Mouse (Mus musculus): Measurements from ENCODE around the gene Lect2.

Gene Lect2

GRCm38 (mm10) chr13:56555957-56556356, 7.7 kb upstream of the Lect2 start:
- DNase-seq (ENCODE audit: low read depth): peak; percentile 53

DNA sequence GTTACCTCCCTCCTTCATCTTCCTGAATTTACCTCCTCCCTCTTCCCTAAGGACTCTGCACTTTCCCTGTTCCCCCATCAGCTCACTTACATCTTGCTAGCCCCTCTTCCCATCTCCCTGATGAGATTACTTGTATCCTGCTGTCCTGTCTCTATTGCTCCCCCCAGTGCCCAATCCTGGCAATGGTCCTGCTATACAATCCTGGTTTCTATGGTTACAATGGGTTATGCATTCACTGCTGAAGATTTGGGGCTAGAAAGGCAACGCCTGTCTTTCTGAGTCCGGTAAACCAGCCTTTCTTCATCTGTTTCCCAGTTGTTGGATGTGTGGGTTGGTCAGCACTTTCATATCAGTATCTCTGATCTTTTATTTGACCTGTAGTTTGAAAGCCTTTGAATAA, 6.1 kb upstream of the Lect2 start:
- DNase-seq (ENCODE audit: low read depth): peak; percentile 77

- no peak for DNase-seq (ENCODE audit: low read depth)
Observed at GRCm38 (mm10) chr13:56553923-56554322, 5.6 kb upstream of the Lect2 start.

GRCm38 (mm10) chr13:56551661-56552060, 3.4 kb upstream of the Lect2 start:
- no peak for DNase-seq (ENCODE audit: low read depth)

DNA sequence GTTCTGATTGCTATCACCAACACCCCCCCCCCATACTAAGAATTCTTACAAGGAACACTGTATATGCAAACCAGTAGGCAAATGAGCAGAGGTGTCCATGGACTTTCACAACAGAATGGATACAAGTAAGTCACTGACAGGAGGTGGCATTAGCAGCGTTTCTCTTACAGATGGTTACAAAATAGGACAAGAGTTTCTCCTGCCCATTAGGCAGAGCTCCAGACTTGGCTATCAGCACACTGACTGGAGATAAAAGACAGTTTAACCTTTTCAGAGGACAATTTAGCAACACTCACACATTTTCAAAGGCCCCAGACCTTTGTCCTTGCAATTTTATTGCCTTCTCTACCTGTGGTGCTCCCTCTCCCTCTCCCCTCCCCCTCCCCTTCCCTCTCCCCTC, 2.3 kb upstream of the Lect2 start:
- DNase-seq (ENCODE audit: low read depth): peak; percentile 62

- peak; percentile 95 for DNase-seq (ENCODE audit: low read depth)
Observed at GRCm38 (mm10) chr13:56549364-56549763, 1.1 kb upstream of the Lect2 start.

DNA sequence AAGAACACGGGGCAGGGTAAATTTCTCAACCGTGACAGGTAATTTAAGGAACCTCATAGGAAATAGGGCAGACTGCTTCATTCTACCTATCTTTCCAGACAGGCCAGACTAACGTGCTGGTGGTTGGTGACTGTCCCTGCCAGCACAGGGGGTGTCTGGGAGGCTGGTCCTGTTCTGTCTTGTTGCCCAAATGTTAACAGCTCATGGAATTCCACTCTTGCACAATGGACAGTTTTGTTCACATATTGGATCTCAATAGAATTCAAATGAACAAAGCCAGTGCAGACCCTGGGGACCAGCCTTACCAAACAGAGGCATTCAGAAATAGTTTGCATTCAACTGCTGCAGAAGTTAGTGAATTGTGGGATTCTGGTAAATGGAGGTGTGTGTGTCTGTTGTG, 3.3 kb downstream of the Lect2 start:
- DNase-seq (ENCODE audit: low read depth): no peak

DNA sequence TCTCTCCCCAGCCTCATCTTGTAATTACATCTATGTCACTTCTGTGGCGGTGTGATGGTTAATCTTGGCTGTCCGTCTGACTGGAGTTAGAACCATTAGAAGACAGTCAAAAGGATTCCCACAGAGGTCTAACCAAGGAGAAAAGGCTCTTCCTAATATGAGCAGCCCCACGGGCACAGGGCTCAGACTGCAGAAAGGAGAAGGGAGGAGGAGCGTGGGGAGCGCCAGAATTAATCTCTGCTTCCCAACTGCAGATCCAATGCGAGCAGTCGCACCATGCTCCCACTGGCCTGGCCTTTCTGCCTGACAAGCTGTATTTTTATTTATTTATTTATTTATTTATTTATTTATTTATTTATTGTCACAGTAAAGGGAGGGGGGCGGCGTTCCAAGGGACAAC, 4.5 kb downstream of the Lect2 start:
- no peak for DNase-seq (ENCODE audit: low read depth)

- no peak for DNase-seq (ENCODE audit: low read depth)
Observed at GRCm38 (mm10) chr13:56539846-56540245, 8.5 kb downstream of the Lect2 start.

- no peak for DNase-seq (ENCODE audit: low read depth)
Observed at GRCm38 (mm10) chr13:56537026-56537425, 11.3 kb downstream of the Lect2 start.

DNA sequence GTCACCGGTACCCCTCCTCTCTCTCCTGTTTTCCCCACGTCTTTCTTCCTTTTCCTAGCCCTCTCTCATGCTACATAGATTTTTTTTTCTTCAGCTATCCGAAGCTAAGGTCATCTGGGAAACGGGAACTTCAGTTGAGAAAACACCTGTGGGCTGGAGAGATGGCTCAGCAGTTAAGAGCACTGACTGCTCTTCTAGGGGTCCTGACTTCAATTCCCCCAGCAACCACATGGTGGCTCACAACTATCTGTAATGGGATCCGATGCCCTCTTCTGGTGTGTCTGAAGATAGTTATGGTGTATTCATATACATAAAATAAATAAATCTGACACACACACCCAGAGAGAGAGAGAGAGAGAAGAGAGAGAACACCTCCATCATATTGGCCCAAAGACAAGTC, 12.7 kb downstream of the Lect2 start:
- no peak for DNase-seq (ENCODE audit: low read depth)

DNA sequence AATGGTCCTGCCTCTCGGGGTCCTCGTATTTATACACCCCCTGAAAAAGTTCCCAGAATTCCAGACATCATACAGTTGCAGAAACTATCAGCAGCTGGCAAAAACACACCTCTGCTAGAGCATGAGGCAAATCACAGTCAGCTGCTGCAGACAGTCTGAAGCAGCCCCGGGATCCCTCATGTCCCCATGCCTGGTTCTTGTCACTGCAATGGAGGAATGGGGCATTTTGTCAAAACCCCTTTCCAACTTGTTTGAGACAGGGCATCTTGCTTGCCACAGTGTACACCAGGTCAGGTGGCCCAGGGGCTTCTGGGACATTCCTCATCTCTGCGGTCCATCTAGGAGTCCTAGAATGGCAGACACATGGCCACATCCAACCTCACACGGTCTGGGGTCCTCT, 13.4 kb downstream of the Lect2 start:
- DNase-seq (ENCODE audit: low read depth): no peak

GRCm38 (mm10) chr13:56529685-56530084, 18.6 kb downstream of the Lect2 start:
- no peak for DNase-seq (ENCODE audit: low read depth)

DNA sequence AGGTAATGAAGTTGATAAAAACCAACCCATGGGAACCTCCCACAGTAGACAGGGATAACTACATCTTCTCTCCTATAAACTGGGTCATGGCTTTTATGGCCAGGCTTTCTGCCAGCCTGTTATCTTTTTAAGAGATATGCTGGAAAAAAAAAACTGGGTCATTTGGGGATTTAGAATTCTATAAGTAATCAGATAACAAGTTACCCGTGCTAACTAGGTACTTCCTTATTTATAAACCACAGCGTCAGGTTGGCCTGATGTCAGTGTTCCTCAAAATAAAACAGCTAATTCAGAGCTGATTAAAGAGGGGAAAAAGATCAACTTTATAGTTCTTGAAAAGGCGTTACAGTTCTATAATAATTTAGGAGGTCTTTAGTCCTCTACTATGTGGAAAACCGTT, 19.3 kb downstream of the Lect2 start:
- DNase-seq (ENCODE audit: low read depth): peak; percentile 26

DNA sequence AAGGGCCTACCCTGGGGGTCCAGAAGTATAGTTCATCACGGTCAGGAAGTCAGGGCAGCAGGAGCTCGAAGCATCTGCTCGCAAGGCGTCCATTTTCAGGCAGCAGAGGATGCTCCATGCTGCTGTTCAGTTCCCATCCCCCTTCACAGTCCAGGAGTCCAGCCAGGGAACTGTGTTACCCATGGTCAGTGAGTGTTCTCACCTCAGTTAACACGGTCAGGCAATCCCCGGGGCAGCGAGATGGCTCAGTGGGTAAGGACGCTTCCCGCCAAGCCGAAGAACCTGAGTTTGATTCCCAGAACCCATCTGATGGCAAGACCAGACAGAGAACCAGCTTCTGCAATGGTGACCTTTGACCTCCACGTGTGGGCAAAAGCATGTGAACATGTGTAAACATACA, 20.0 kb downstream of the Lect2 start:
- no peak for DNase-seq (ENCODE audit: low read depth)

GRCm38 (mm10) chr13:56527846-56528245, 20.5 kb downstream of the Lect2 start:
- no peak for DNase-seq (ENCODE audit: low read depth)

- no peak for DNase-seq (ENCODE audit: low read depth)
Observed at GRCm38 (mm10) chr13:56526871-56527270, 21.4 kb downstream of the Lect2 start.

DNA sequence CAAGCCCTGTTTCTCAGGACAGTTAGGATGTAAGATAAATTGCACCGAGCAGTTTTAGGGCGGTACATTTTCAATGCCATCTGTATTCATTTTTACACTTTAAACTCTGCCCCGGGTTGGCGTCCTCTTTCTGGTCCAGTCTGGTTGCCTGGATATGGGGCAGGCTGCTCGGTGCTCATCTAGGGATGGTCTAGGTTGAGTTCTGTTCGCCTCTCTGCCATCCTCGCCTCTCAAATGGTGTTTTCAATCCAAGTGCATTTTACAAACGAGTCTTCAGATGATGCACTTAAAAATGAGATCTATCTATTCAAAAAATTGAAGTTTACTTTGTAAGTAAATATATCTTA, 25.5 kb downstream of the Lect2 start:
- DNase-seq (ENCODE audit: low read depth): no peak

- peak; percentile 88 for DNase-seq (ENCODE audit: low read depth)
Observed at GRCm38 (mm10) chr13:56522081-56522820, 26.1 kb downstream of the Lect2 start, which contains the start of gene Fbxl21. Fbxl21 (plus strand) TSS chr13:56522472.

GRCm38 (mm10) chr13:56516816-56517215, 31.5 kb downstream of the Lect2 start:
- DNase-seq (ENCODE audit: low read depth): no peak

DNA sequence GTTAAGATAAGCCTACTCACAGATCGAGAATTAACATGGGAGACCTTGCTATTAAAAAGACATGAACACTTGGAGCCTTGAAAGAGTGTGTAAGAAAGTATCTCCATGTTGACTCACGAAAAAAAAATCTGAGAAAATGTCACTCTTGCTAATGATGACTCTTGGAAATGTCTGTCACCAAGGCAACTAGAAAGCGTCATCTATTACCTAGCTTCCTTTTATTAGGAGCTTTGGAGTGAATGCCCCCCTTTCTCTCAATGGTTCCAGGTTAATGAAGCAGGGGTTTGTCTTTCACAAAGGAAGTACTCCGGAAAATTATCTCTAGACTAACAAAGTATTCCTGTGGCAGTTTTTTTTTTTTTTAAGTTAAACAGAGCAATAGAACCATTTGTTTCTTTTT, 32.0 kb downstream of the Lect2 start:
- DNase-seq (ENCODE audit: low read depth): no peak

- no peak for DNase-seq (ENCODE audit: low read depth)
Observed at GRCm38 (mm10) chr13:56513595-56513994, 34.7 kb downstream of the Lect2 start.

GRCm38 (mm10) chr13:56509796-56510195, 38.5 kb downstream of the Lect2 start:
- DNase-seq (ENCODE audit: low read depth): no peak

- DNase-seq (ENCODE audit: low read depth): peak; percentile 87
Observed at GRCm38 (mm10) chr13:56506871-56507496, 41.3 kb downstream of the Lect2 start.

Data from 416B (cell line).